Mouse (Mus musculus): ENCODE results near the gene Vmn1r10.

The Vmn1r10 gene

GRCm38 (mm10) chr6:57109154-57109553, at the start of gene Vmn1r10:
Gene Vmn1r10, plus strand, starts transcription at chr6:57109454.
- DNase-seq, result no peak

- DNase-seq, result no peak
Observed at GRCm38 (mm10) chr6:57063730-57064129, 45.5 kb upstream of the Vmn1r10 start.

GRCm38 (mm10) chr6:57066487-57066886, 42.8 kb upstream of the Vmn1r10 start, which contains the start of gene Vmn1r9:
Gene Vmn1r9, plus strand, starts transcription at chr6:57066787.
- no peak for DNase-seq

DNA sequence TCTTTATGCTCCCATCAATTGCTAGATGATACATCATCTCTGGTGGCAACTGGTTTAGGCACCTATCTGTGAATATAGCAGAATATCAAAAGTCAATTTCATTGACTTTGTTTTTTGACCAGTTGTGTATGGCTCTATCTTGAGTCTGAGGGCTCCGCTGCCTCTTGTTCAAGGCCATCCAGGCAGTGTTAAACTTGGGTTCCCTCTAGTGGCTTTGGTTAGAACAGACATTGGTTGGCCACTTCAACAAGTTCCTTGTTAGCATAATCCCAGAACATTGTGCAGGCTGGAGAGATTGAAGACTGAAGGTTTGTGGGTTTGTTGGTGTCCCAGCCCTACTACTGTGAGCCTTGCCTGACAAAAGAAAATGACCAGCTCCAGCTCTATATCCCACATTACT, 2.9 kb upstream of the Vmn1r10 start:
- no peak for DNase-seq

DNA sequence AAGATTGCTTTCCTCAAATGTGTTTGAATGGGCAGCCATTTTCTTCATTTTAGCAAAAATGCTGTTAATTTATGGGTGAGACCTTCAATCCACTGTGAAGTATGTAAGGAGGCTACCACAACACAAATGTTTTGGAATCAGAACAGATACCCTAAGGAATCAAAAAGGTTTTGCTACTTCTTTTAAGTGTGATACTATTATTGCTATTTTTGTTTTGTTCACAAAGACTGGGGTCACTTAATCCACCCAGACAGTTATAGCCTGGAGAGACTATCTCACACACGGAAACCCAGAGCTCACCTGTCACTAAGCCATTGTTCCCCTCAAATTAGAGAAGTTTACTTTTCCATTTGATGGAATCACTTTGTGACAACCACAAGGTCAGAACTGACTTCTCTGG, 23.9 kb downstream of the Vmn1r10 start, which contains the start of gene Vmn1r11:
Vmn1r11 (plus strand) TSS at position 301 of the 400 bp plus-strand sequence.
- DNase-seq, result no peak

- DNase-seq, result no peak
Observed at GRCm38 (mm10) chr6:57156619-57157018, 47.4 kb downstream of the Vmn1r10 start, which contains the start of gene Vmn1r12. Gene Vmn1r12, plus strand, starts transcription at chr6:57156919.
